Mouse (Mus musculus) CH12.LX (cell line): ENCODE results near the gene Uqcrh. TPM values are rescaled to one million over a fixed set of nuclear protein-coding genes. Genes with fewer than 3 reads are reported as not detected.

Source experiments
- DNase-seq: peaks from one replicate; pipeline ENCODE4 v3.0.0-alpha.2; 2013; ENCODE audit errors: extremely low read depth
- H3K27ac ChIP-seq: 2 replicates; pipeline ENCODE4 v1.5.1; 2012; ENCODE audit warnings: low read depth, mild to moderate bottlenecking, control low read depth, moderate library complexity; ENCODE audit not compliant: insufficient read depth
- H3K27me3 ChIP-seq: replicated peaks from 2 replicates; pipeline ENCODE3; 2012; ENCODE audit warnings: inconsistent platforms
- H3K36me3 ChIP-seq, 2 experiments: replicated peaks in 1 of 2; 2 replicates each; pipeline versions ENCODE3 to v1.6.1; 2012; ENCODE audit warnings: inconsistent platforms in 1 of 2, low read length in 1 of 2, mild to moderate bottlenecking in 1 of 2, mixed read lengths in 1 of 2, moderate library complexity in 1 of 2; ENCODE audit not compliant: control insufficient read depth in 1 of 2, insufficient read depth in 1 of 2
- H3K4me1 ChIP-seq, 2 experiments: 2 replicates each; pipeline ENCODE4 v1.6.1; 2012; ENCODE audit warnings: inconsistent platforms in 1 of 2, moderate library complexity in 1 of 2; ENCODE audit not compliant: insufficient read depth in 2 of 2, control insufficient read depth in 1 of 2
- H3K4me2 ChIP-seq: 2 replicates; pipeline ENCODE4 v1.6.1; 2012; ENCODE audit warnings: low read depth, mild to moderate bottlenecking, control low read depth; ENCODE audit not compliant: poor library complexity, insufficient read depth, severe bottlenecking
- H3K4me3 ChIP-seq, 3 experiments: fragments of 150-350 bp in 1 of 3; sonication (generic) in 1 of 3; replicated peaks in 1 of 3; 2 replicates each; pipeline versions ENCODE3 to v1.5.1; 2011 to 2012; ENCODE audit warnings: low read depth in 2 of 3, low read length in 2 of 3, mild to moderate bottlenecking in 2 of 3, moderate library complexity in 2 of 3, control low read depth in 1 of 3, improper control_type of control experiment in 1 of 3, inconsistent platforms in 1 of 3, mixed read lengths in 1 of 3; ENCODE audit not compliant: poor library complexity in 1 of 3
- H3K79me2 ChIP-seq: replicated peaks from 2 replicates; pipeline ENCODE4 v1.6.1; 2012; ENCODE audit warnings: mild to moderate bottlenecking, moderate library complexity; ENCODE audit not compliant: control insufficient read depth, poor library complexity, insufficient read depth, severe bottlenecking; ENCODE audit errors: extremely low read depth
- H3K9ac ChIP-seq: 2 replicates; pipeline ENCODE4 v1.6.1; 2012; ENCODE audit warnings: low read depth, mild to moderate bottlenecking, control low read depth, moderate library complexity; ENCODE audit not compliant: insufficient read depth
- H3K9me3 ChIP-seq: replicated peaks from 2 replicates; pipeline ENCODE3; 2012; ENCODE audit warnings: low read length, inconsistent platforms, mixed read lengths
- BHLHE40 ChIP-seq: IDR thresholded peaks from 2 replicates; pipeline ENCODE4 v1.6.1; 2011; ENCODE audit warnings: mild to moderate bottlenecking, low read depth, low read length, improper control_type of control experiment
- E2F4 ChIP-seq: IDR thresholded peaks from 2 replicates; pipeline ENCODE4 v1.6.1; 2011; ENCODE audit warnings: low read depth, low read length, improper control_type of control experiment; ENCODE audit not compliant: insufficient replicate concordance
- IRF4 ChIP-seq: IDR thresholded peaks from 2 replicates; pipeline ENCODE4 v1.6.1; 2014; ENCODE audit warnings: low read depth, mild to moderate bottlenecking, inconsistent platforms, low read length, improper control_type of control experiment
- JUN ChIP-seq: IDR thresholded peaks from 2 replicates; pipeline ENCODE4 v1.6.1; 2011; ENCODE audit warnings: low read depth, mild to moderate bottlenecking, low read length, improper control_type of control experiment, moderate library complexity; ENCODE audit not compliant: insufficient read depth
- KAT2A ChIP-seq: IDR thresholded peaks from 2 replicates; pipeline ENCODE4 v1.6.1; 2012; ENCODE audit warnings: low read length, improper control_type of control experiment, inconsistent platforms; ENCODE audit not compliant: insufficient replicate concordance
- MAX ChIP-seq: IDR thresholded peaks from 2 replicates; pipeline ENCODE4 v1.6.1; 2011; ENCODE audit warnings: low read length, improper control_type of control experiment
- MAZ ChIP-seq: IDR thresholded peaks from 2 replicates; pipeline ENCODE4 v1.6.1; 2012; ENCODE audit warnings: low read depth, mild to moderate bottlenecking, inconsistent platforms, low read length, improper control_type of control experiment, moderate library complexity
- MYC ChIP-seq: IDR thresholded peaks from 2 replicates; pipeline ENCODE4 v1.6.1; 2011; ENCODE audit warnings: low read depth, mild to moderate bottlenecking, improper control_type of control experiment, low read length
- POLR2A ChIP-seq: IDR thresholded peaks from 2 replicates; pipeline ENCODE4 v1.6.1; 2011; ENCODE audit warnings: low read depth, mild to moderate bottlenecking, improper control_type of control experiment, low read length
- RAD21 ChIP-seq: IDR thresholded peaks from 2 replicates; pipeline ENCODE4 v1.6.1; 2011; ENCODE audit warnings: low read depth, mild to moderate bottlenecking, low read length, improper control_type of control experiment, moderate library complexity
- SIN3A ChIP-seq: IDR thresholded peaks from 2 replicates; pipeline ENCODE4 v1.6.1; 2012; ENCODE audit warnings: low read length, improper control_type of control experiment, inconsistent platforms
- SMC3 ChIP-seq: IDR thresholded peaks from 2 replicates; pipeline ENCODE4 v1.6.1; 2011; ENCODE audit warnings: low read depth, low read length, improper control_type of control experiment
- TBP ChIP-seq: conservative IDR thresholded peaks from 2 replicates; pipeline ENCODE4 v1.6.1; 2011; ENCODE audit warnings: low read depth, low read length, improper control_type of control experiment
- TCF12 ChIP-seq: IDR thresholded peaks from 2 replicates; pipeline ENCODE4 v1.6.1; 2014; ENCODE audit warnings: low read depth, mild to moderate bottlenecking, inconsistent platforms, low read length, improper control_type of control experiment
- USF1 ChIP-seq: IDR thresholded peaks from 2 replicates; pipeline ENCODE4 v1.6.1; 2014; ENCODE audit warnings: low read depth, mild to moderate bottlenecking, inconsistent platforms, low read length, improper control_type of control experiment
- ZKSCAN1 ChIP-seq: IDR thresholded peaks from 2 replicates; pipeline ENCODE4 v1.6.1; 2012; ENCODE audit warnings: low read depth, inconsistent platforms, low read length, improper control_type of control experiment, borderline replicate concordance
- ZMIZ1 ChIP-seq: IDR thresholded peaks from 2 replicates; pipeline ENCODE4 v1.6.1; 2012; ENCODE audit warnings: low read depth, mild to moderate bottlenecking, inconsistent platforms, low read length, improper control_type of control experiment
- dilution Hi-C: fragments of 300-500 bp; cut with MboI; formaldehyde crosslinking; loops from 2 replicates; pipeline ENCODE4 v1.14.3; 2020; ENCODE audit warnings: low sequenced_read_pairs; ENCODE audit not compliant: extremely low pct_unique_long_range_greater_than_20kb, extremely low pct_ligation_motif_present
- in situ Hi-C: fragments of 300-500 bp; cut with MboI; formaldehyde crosslinking; loops from 3 replicates; pipeline ENCODE4 v1.14.3; 2019; ENCODE audit warnings: low sequenced_read_pairs, low pct_ligation_motif_present, low pct_unique_long_range_greater_than_20kb, mixed read lengths
- polyA plus RNA-seq: library from polyadenylated mRNA; unstranded; fragments of >175 nt; gene quantifications from 2 replicates; pipeline ENCODE4 v1.2.1, GENCODE M21; 2012; ENCODE audit warnings: low read depth; ENCODE audit not compliant: insufficient read length
- total RNA-seq, 2 experiments: library from RNA; depleted of rRNA; stranded (reverse); fragments of 300-350 nt in 1 of 2; fragments of >200 nt in 1 of 2; gene quantifications; 2 replicates each; pipeline ENCODE4 v1.2.3; 2012 to 2014

The Uqcrh gene
- total and polyA plus RNA-seq, 3 experiments: 264 to 717 (median 293) TPM

DNA sequence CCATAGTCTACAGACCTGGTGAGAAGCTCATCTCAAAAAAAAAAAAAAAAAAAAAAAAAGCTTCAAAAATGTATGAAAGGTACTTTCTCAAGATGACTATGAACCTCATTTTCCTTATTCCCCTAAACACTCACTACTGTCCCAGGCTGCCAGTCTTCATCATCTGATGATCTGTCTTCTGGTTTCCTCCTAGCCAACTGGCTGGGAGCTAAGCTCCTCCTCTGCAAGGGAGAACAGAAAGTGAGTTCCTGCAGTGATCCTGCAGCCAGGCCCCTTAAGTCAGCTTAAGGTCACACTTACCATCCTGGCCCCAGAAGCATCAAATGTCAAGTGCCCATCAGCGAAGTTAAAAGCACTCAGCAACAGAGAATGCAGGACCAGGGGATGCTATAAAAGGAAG is 47.9 kb upstream of the Uqcrh start:
- Histone ChIP-seq H3K27ac (no peak overlapping the region), H3K4me3 (peak overlapping the region; percentile 70 to 100 (median 80)), H3K36me3 (peaks cover 23 to 36% of the 10 kb centered on the region in 2 experiments), H3K9me3 (no peaks in the 10 kb centered on the region), H3K4me1 (peaks cover 3 to 17% of the 10 kb centered on the region in 2 experiments; a peak in 3 of 4 replicates), H3K9ac (peak overlapping the region; percentile 84), H3K79me2 (peaks cover 19% of the 10 kb centered on the region), H3K4me2 (peak overlapping the region; percentile 97), H3K27me3 (no peaks in the 10 kb centered on the region)
- peak; percentile 48 for DNase-seq
- TF ChIP-seq MYC (no peak), E2F4 (no peak), KAT2A (no peak), TCF12 (no peak), TBP (no peak), USF1 (no peak), MAZ (no peak), ZKSCAN1 (no peak)
- in situ Hi-C loops (no loop called here), dilution Hi-C loops (no loop called here)

GRCm38 (mm10) chr4:116111486-116111885 is 36.6 kb upstream of the Uqcrh start:
- Histone ChIP-seq H3K79me2 (no peaks in the 10 kb centered on the region), H3K4me1 (no peaks in the 10 kb centered on the region), H3K9me3 (no peaks in the 10 kb centered on the region), H3K4me2 (no peak overlapping the region), H3K27me3 (no peaks in the 10 kb centered on the region), H3K4me3 (no peak overlapping the region), H3K9ac (no peak overlapping the region), H3K36me3 (peaks cover 42 to 81% of the 10 kb centered on the region in 2 experiments), H3K27ac (no peak overlapping the region)
- TF ChIP-seq KAT2A (no peak), JUN (no peak), SIN3A (no peak), SMC3 (no peak), RAD21 (no peak), BHLHE40 (no peak), MAX (no peak), IRF4 (no peak), POLR2A (no peak), ZMIZ1 (no peak), TBP (no peak)
- in situ Hi-C loops: no loop called here
- DNase-seq: no peak
- dilution Hi-C loops: no loop called here
